Mouse (Mus musculus) brain, embryonic 14.5 days (tissue): ENCODE results near the gene Cers6.

Experiments used
- CTCF ChIP-seq: fragments of 200-500 bp; IDR thresholded peaks from 2 replicates; pipeline ENCODE4 v1.5.1; 2012; ENCODE audit warnings: inconsistent platforms, mild to moderate bottlenecking, moderate library complexity, borderline replicate concordance; ENCODE audit not compliant: insufficient read depth, insufficient read length; ENCODE audit errors: extremely low read depth
- POLR2A ChIP-seq: fragments of 200-500 bp; IDR thresholded peaks from 2 replicates; pipeline ENCODE4 v1.6.1; 2012; ENCODE audit warnings: mild to moderate bottlenecking, inconsistent platforms, borderline replicate concordance; ENCODE audit not compliant: poor library complexity, insufficient read depth, insufficient read length, severe bottlenecking; ENCODE audit errors: extremely low read depth

- TF ChIP-seq POLR2A (no peak), CTCF (no peak)
These were observed 192.1 kb downstream of the Cers6 start for GRCm38 (mm10) chr2:69053210-69053858.
